Mouse (Mus musculus) ovary, adult 18-20 months (tissue): ENCODE results near the gene Rps12-ps3.

Experiments used
- DNase-seq: peaks from one replicate; pipeline ENCODE4 v3.0.0; 2022; ENCODE audit warnings: low spot score, mixed read lengths

Gene Rps12-ps3

GRCm38 (mm10) chr19:59351151-59351889 lies 29.2 kb downstream of the Rps12-ps3 start:
- DNase-seq, result no peak

DNA sequence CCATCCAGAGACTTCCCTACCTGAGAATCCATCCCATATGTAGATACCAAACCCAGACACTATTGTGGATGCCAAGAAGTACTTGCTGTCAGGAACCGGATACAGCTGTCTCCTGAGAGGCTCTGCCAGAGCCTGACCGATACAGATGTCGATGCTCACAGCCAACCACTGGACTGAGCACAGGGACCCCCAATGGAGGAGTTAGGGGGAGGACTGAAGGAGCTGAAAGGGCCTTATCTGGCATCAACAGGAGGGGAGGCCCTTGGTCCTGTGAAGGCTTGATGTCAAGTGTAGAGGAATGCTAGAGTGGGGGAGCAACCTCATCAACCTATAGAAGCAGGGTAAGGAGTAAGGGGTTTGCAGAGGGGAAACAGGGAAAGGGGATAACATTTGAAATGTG lies 30.7 kb downstream of the Rps12-ps3 start:
- DNase-seq, result no peak

DNA sequence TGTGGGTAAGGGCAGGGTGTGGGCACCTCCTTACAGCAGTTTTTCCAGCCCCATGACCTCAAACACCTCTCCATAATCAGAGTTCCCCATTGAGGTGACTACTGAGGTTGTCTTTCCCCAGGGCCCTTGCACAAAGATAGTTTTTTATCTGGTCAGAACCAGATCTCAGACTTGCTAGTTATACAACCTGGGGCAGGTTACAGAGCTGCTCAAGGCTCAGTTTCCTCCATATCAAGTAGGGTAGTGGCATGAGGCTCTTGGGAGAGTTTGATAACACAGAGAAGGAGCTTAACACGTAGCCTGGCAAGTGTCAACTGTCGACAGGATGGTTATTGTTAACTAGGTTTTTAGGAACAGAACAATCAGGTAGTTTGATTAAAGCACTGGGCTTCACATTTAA lies 32.8 kb downstream of the Rps12-ps3 start:
- DNase-seq, result no peak

GRCm38 (mm10) chr19:59356388-59356787 lies 34.3 kb downstream of the Rps12-ps3 start:
- no peak for DNase-seq

- no peak for DNase-seq
These were observed 34.9 kb downstream of the Rps12-ps3 start for GRCm38 (mm10) chr19:59356843-59357595.

- no peak for DNase-seq
These were observed 35.8 kb downstream of the Rps12-ps3 start for GRCm38 (mm10) chr19:59357878-59358277.

DNA sequence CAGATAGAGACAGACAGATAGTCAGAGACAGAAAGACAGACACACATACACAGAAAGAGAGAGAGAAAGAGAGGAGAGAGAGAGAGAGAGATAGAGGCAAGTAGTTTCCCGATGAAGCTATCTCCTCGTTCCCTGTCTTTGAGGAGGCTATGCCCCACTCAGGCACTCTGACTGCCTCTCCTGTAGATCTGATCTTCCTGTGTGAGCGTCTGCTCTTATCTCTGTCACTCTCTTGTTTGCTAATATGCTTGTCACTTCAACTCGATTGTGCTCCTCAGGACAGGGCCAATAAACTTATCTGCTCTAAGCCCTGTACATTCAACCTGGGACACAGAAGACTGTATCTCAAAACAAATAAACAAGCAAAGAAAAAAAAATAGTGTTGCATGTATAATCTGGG lies 37.1 kb downstream of the Rps12-ps3 start:
- DNase-seq, result no peak

- no peak for DNase-seq
These were observed 38.4 kb downstream of the Rps12-ps3 start for GRCm38 (mm10) chr19:59360486-59360896.

DNA sequence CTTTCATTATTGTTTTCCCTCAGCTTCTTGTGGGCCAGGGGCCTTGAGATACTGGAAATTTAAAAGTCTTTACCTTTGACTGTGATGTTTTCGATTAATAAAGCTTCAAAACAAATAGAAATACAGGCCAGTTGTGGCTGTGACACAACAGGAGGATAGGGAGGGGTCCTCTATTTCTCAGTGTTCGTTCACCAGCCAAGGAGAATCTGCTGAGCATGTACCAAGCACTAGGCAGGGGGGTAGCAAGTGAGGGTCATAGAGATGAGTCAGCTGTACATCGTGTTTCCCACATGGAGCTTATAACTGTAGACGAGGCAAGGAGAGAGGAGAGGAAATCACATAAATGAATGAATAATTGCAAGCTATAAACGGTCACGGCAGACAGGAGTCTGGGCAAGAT lies 40.6 kb downstream of the Rps12-ps3 start:
- no peak for DNase-seq

DNA sequence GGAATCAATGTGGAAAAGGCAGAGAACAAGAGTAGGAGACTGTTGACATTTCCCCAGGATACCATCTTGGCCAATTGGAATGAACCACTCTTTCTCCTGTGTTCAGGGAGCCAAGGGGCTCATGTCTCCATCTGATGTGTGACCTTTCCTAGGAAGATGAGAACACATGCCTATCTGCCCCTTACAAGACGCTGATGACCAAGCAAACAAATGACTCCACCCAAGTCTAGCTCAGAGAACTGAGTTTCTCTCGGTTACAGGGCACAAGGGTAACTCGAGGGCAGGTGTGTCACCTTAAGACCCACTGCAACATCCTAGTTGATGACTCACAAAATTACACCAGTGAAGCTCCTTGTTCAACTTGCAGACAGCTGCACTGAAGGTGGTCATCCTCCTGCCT lies 41.6 kb downstream of the Rps12-ps3 start:
- DNase-seq, result no peak

GRCm38 (mm10) chr19:59366724-59367123 lies 44.6 kb downstream of the Rps12-ps3 start:
- no peak for DNase-seq

- no peak for DNase-seq
These were observed 45.8 kb downstream of the Rps12-ps3 start for GRCm38 (mm10) chr19:59367892-59368291.

DNA sequence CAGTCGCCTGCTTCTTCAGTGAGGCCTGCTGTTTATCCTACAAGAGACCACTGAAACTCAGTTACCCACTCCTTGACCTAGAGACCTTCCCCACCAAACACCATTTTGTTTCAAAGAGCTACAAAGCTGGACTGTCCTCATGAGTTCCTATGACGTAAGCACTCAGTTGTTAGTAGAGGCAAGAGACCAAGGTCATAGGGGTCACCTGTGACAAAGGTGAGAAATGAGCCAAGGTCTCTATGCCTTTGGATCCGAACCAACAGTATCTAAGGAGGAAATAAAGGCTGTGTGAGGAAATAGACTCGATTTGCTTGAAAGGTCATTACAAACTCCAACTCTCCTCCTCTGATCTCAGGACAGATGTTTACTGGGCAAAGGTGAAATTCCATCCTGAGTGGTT lies 48.9 kb downstream of the Rps12-ps3 start:
- no peak for DNase-seq
